Mouse (Mus musculus) B cell, adult (primary cell): ENCODE data around the gene Foxp2. TPM values are rescaled to one million over a fixed set of nuclear protein-coding genes. Genes with fewer than 3 reads are reported as not detected.

ENCODE experiments used
- total RNA-seq: library from RNA; stranded (reverse); gene quantifications from 4 replicates; pipeline ENCODE4 v1.2.4, GENCODE M21; 2023; ENCODE audit not compliant: inconsistent age

Gene Foxp2
- not detected in 4 replicates for total RNA-seq

DNA sequence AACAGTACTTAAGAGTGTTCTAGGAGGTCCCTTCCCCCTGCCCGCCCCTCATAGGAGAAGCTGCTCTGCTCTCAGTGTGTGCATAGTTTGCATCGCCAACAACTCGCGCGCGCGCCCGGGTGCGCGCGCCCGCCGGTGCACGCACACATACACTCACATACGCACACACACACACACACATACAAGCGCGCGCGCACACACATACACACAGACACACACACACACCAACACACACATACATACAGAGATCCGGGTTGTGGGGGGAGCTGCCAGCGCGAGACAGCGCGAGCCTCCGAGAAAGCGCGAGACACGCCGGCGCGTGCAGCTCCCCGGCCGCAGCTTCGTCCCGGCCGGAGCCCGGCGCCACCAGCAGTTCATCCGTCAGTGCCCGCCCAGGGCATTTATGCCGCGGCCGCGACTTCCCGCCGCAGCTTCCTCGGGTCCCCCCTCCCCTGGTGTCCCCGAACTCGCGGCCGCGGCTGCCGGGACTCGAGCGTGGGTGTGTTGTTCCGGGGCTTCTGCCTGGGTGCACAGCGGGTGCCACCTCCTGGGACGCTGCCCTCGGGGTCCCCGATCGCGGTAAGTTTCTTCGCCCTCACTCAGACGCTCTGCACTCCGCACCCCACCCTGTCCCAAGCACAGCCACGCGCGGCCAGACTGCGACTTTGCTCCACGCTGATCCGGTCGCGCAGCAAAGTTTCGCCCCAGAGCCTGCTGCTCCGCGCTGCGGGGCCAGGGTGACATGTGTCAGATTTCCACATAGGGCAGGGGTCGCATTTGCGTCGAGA is at the start of gene Foxp2:
TSS of gene Foxp2 (plus strand) at position 167 of the 788 bp plus-strand sequence.

Other genes starting within 250 kb of the Foxp2 start
- gene Ppp1r3a, start 146.1 kb upstream of the Foxp2 start, total RNA-seq: not detected in 4 replicates